Mouse (Mus musculus) adrenal gland, adult 10 weeks (tissue): ENCODE measurements around the gene Eef2. TPM values are rescaled to one million over a fixed set of nuclear protein-coding genes. Genes with fewer than 3 reads are reported as not detected.

Source experiments
- polyA plus RNA-seq: library from polyadenylated mRNA; stranded (reverse); fragments of 350-450 nt; fragmentation: Illumina TruSeq; extraction: RNeasy Lipid Tissue Mini Kit (QIAGEN cat#74804); gene quantifications from one replicate; pipeline ENCODE4 v1.2.3, GENCODE M21; 2014; ENCODE audit warnings: low read depth, low replicate concordance

Eef2 gene
- 13.2 TPM for polyA plus RNA-seq

DNA sequence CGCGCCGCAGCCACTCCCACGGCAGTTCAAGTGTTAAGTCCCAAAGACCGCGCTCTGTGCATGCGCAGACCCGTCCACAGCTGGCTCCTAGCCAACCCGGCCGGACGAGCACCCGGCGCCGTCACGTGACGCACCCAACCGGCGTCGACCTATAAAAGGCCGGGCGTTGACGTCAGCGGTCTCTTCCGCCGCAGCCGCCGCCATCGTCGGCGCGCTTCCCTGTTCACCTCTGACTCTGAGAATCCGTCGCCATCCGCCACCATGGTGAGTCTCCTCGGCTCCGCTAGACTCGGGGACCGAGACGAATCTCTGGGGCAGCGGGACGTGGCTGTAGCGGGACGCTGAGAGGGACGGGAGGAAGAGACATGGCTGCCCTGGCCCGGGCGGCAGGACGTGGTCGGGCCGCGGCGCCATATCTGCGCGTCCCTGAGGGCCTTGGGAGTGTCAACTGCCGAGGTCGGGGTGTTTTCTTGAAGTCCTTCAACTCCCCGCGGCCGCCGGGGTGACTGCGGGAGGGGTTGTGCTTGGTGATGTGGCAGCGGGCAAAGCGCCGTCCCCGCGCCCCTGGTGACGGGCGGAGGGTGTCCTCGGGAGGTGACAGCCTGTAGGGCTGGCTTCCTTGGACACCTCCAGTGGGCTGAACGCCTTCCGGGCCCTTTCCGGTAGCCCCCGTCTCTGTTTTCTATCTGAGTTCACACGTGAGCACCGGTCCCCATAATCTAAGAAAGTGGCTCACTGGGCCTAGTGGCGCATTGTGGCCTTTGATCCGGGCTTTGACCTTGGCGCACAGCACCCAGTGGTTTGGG lies at the start of gene Eef2:
Gene Eef2, plus strand, starts transcription at position 166 of the 806 bp plus-strand sequence.

GRCm38 (mm10) chr10:81134966-81135681 lies 41.3 kb upstream of the Eef2 start, which contains the start of gene Zbtb7a:
Zbtb7a (plus strand) TSS chr10:81135220.

GRCm38 (mm10) chr10:81167200-81168086 lies 9.0 kb upstream of the Eef2 start, which contains the start of gene Pias4:
Pias4 (minus strand) TSS chr10:81167923.

GRCm38 (mm10) chr10:81182336-81183333 lies 6.2 kb downstream of the Eef2 start, which contains the start of gene Dapk3:
Dapk3 (plus strand) TSS chr10:81183005.

DNA sequence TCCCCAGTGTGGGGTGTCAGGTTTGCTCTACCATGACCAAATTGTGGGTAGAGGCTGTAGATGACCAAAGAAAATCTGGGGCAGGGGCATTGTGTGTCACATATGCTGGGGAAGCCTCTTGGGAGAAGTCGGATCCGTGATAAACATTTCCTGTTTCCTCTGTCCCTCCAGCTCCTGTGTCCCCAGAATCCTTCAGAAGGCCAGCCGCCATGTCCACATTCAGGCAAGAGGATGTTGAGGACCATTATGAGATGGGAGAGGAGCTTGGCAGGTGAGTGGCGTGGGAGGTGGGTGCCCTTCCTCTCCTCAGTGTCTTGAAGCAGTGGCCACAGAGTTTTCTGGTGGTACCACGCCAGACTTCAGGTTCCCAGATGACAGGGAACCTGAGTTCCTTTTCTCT lies 7.4 kb downstream of the Eef2 start, which contains the start of gene 4930442H23Rik:
Gene 4930442H23Rik, minus strand, starts transcription at position 45 of the 400 bp plus-strand sequence.

DNA sequence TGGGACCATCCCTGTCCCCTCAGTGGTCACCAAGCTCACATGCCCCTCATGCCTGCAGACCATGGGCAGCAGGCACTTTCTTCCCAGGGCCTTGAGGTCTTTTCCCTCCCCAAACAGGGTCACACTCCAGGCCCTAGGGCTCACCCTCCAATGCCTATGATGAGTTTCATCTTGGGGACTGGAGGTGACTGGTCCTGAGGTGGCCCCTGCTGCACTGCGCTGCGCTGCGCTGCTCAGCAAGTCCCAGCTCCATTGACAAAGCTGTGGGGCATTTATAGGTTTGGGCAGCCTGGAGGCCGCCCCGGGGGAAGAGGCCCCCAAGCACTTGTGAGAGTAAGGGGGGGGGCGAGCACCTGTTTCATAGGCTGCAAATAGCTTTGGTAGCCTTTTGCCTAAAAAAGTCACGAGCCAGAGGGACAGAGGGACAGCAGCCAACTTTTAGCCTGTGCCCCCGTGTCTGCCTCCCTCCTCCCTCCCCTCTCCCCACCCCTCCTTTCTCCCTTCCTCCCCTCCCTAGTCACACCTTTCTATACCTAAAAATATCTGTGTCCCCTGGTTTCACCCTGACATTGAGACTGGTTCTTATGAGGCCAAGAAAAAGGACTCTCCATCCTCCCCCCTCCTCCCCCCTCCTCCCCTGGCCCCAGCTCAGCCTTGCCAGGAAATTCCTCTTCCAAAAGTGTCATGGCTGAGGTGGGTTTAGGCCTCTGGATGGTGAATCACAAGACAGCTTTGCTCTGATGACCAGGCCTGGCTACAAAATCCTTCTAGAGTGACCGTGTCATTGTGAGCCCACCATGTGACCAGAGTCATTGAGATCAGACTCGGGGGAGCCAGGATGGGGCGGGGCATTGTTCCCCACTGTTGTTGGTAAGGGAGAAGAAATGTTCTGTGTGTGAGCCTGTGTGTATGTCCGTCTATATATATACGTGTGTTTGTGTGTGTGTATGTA lies 25.7 kb downstream of the Eef2 start, which contains the start of gene Nmrk2:
Gene Nmrk2, minus strand, starts transcription at position 245 of the 952 bp plus-strand sequence.

DNA sequence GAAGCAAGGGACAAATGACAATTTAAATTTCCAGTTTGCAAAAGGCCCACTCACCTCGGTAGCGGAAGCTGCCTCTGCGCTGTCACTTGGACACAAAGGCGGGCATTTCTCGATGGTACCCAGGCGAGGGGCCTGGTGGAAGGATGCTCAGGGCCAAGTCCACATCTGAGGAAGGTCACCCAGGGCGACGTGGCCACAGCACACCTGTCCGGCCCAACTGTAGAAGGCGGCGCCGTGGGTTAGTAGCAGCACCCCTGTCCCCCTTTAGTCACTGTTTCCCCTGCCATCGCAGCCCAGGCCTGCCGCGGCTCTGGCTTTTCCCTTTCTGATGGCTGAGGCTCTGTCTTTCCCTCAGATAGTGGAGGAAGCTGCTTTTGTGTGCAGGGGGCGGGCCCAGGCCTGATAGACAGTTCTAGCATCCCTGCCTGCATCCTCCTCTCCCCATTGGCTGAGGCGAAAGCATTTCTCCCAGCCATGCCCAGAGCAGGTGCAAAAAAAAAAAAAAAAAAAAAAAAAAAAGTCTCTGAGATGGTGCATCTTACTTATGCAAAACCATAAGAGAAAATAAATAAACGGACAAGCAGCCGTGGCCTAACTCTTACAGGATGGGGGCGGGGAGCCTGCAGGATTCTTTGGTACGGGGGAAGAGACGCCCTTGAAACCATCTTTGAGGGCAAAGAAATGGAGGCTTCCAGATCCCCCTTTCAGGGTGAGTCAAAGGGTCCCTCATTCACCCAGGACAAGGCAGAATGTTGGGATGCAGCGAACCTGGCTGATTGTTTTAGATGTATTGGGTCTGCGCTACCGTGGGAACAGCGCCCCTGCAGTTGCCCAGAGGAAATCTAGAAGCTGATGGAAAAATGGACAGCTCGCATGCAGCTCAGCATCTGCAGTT lies 54.3 kb downstream of the Eef2 start, which contains the start of gene Atcay:
Gene Atcay, minus strand, starts transcription at position 396 of the 895 bp plus-strand sequence.

Other genes with a start within 250 kb of the Eef2 start
- 28.2 TPM for gene Gadd45b, start 246.6 kb upstream of the Eef2 start, polyA plus RNA-seq
- 10.1 TPM for gene Gng7, start 161.7 kb upstream of the Eef2 start, polyA plus RNA-seq
- gene Diras1, start 151.0 kb upstream of the Eef2 start, polyA plus RNA-seq, result 0.93 TPM
- gene Slc39a3, start 139.2 kb upstream of the Eef2 start, polyA plus RNA-seq, result 1.7 TPM
- gene Sgta, start 116.5 kb upstream of the Eef2 start, polyA plus RNA-seq, result 2.3 TPM
- not detected for gene Thop1, start 106.6 kb upstream of the Eef2 start, polyA plus RNA-seq
- gene Creb3l3, start 77.8 kb upstream of the Eef2 start, polyA plus RNA-seq, result not detected
- 3.4 TPM for gene Map2k2, start 70.7 kb upstream of the Eef2 start, polyA plus RNA-seq
- 28.7 TPM for gene Zbtb7a, start 41.4 kb upstream of the Eef2 start, polyA plus RNA-seq
- not detected for gene Pias4, start 8.7 kb upstream of the Eef2 start, polyA plus RNA-seq
- gene Dapk3, start 6.4 kb downstream of the Eef2 start, polyA plus RNA-seq, result not detected
- gene 4930442H23Rik, start 7.2 kb downstream of the Eef2 start, polyA plus RNA-seq, result not detected
- not detected for gene Nmrk2, start 25.4 kb downstream of the Eef2 start, polyA plus RNA-seq
- 0.41 TPM for gene Atcay, start 54.2 kb downstream of the Eef2 start, polyA plus RNA-seq
- gene Zfr2, start 56.5 kb downstream of the Eef2 start, polyA plus RNA-seq, result 1.2 TPM
- not detected for gene Matk, start 76.3 kb downstream of the Eef2 start, polyA plus RNA-seq
- gene Mrpl54, start 90.3 kb downstream of the Eef2 start, polyA plus RNA-seq, result 2.1 TPM
- gene Apba3, start 90.3 kb downstream of the Eef2 start, polyA plus RNA-seq, result 0.93 TPM
- gene Tjp3, start 115.0 kb downstream of the Eef2 start, polyA plus RNA-seq, result not detected
- 2.7 TPM for gene Pip5k1c, start 116.3 kb downstream of the Eef2 start, polyA plus RNA-seq
- gene Cactin, start 144.5 kb downstream of the Eef2 start, polyA plus RNA-seq, result 1.1 TPM
- gene Tbxa2r, start 152.1 kb downstream of the Eef2 start, polyA plus RNA-seq, result not detected
- gene Gipc3, start 166.6 kb downstream of the Eef2 start, polyA plus RNA-seq, result not detected
- 7.1 TPM for gene Hmg20b, start 173.8 kb downstream of the Eef2 start, polyA plus RNA-seq
- 0.23 TPM for gene Mfsd12, start 180.9 kb downstream of the Eef2 start, polyA plus RNA-seq
- not detected for gene 4930404N11Rik, start 189.2 kb downstream of the Eef2 start, polyA plus RNA-seq
- 0.35 TPM for gene Fzr1, start 201.9 kb downstream of the Eef2 start, polyA plus RNA-seq
- gene Dohh, start 207.8 kb downstream of the Eef2 start, polyA plus RNA-seq, result not detected
- not detected for gene Gm48551, start 207.8 kb downstream of the Eef2 start, polyA plus RNA-seq
- not detected for gene Gm48552, start 212.4 kb downstream of the Eef2 start, polyA plus RNA-seq
- gene Smim24, start 216.4 kb downstream of the Eef2 start, polyA plus RNA-seq, result not detected